Mouse (Mus musculus): ENCODE measurements around the gene Ccnb1. TPM values are rescaled to one million over a fixed set of nuclear protein-coding genes. Genes with fewer than 3 reads are reported as not detected.

Gene Ccnb1
- polyA plus RNA-seq, 1 experiment from 2014 or later = 102 TPM

- Histone ChIP-seq H3K36me3 (ENCODE audit: control insufficient read depth, insufficient read depth) (peaks cover 4% of the 10 kb centered on the region), H3K27me3 (replicated peaks; ENCODE audit: control insufficient read depth, insufficient read depth, low read length) (no peaks in the 10 kb centered on the region), H3K9ac (replicated peaks; ENCODE audit: low read depth, low read length) (peak overlapping the region; percentile 89), H3K27ac (ENCODE audit: low read length) (peak overlapping the region; percentile 88), H3K4me1 (replicated peaks; ENCODE audit: control insufficient read depth, insufficient read depth, low read length) (peaks cover 14% of the 10 kb centered on the region), H3K9me3 (ENCODE audit: control insufficient read depth, low read length) (no peaks in the 10 kb centered on the region), H3K4me3 (replicated peaks; ENCODE audit: low read length) (peak overlapping the region; percentile 86), H3K4me2 (ENCODE audit: low read length) (peak overlapping the region; percentile 76)
- 1% methylated on average over 30 of the region's 30 CpGs for WGBS
- ATAC-seq = peak; percentile 81
These were observed 56.1 kb downstream of the Ccnb1 start for GRCm38 (mm10) chr13:100730153-100730860.

Other genes starting within 250 kb of the Ccnb1 start
- gene Ocln, start 233.9 kb downstream of the Ccnb1 start, polyA plus RNA-seq (2015; fragmentation: Nextera tagmentation; extraction: Ambion mirVana) = 7.8 and 9.8 TPM in 2 replicates
- 1.2 and 1.5 TPM in 2 replicates for gene Marveld2, start 169.6 kb downstream of the Ccnb1 start, polyA plus RNA-seq (2015; fragmentation: Nextera tagmentation; extraction: Ambion mirVana)
- gene Ak6, start 135.6 kb downstream of the Ccnb1 start, polyA plus RNA-seq (2015; fragmentation: Nextera tagmentation; extraction: Ambion mirVana) = 359 and 367 TPM in 2 replicates
- 21.1 and 23.4 TPM in 2 replicates for gene Rad17, start 135.5 kb downstream of the Ccnb1 start, polyA plus RNA-seq (2015; fragmentation: Nextera tagmentation; extraction: Ambion mirVana)
- 23.3 and 30.0 TPM in 2 replicates for gene Taf9, start 135.0 kb downstream of the Ccnb1 start, polyA plus RNA-seq (2015; fragmentation: Nextera tagmentation; extraction: Ambion mirVana)
- 1.2 and 1.4 TPM in 2 replicates for gene Ccdc125, start 116.9 kb downstream of the Ccnb1 start, polyA plus RNA-seq (2015; fragmentation: Nextera tagmentation; extraction: Ambion mirVana)
- gene Cdk7, start 55.6 kb downstream of the Ccnb1 start, polyA plus RNA-seq (2015; fragmentation: Nextera tagmentation; extraction: Ambion mirVana) = 56.5 and 56.9 TPM in 2 replicates
- 112 and 119 TPM in 2 replicates for gene Mrps36, start 41.9 kb downstream of the Ccnb1 start, polyA plus RNA-seq (2015; fragmentation: Nextera tagmentation; extraction: Ambion mirVana)
- gene Cenph, start 10.7 kb downstream of the Ccnb1 start, polyA plus RNA-seq (2015; fragmentation: Nextera tagmentation; extraction: Ambion mirVana) = 13.4 and 14.7 TPM in 2 replicates
- gene Slc30a5, start 46.9 kb upstream of the Ccnb1 start, polyA plus RNA-seq (2015; fragmentation: Nextera tagmentation; extraction: Ambion mirVana) = 34.9 and 38.8 TPM in 2 replicates